In genomic region chr12:81241676-81242075, GRCm38 (mm10) we compare ENCODE assay signal across 19 mouse cellular contexts.
DNase-seq lines count a peak whose midpoint lies in the region; ATAC-seq and TF ChIP-seq lines count a peak whose summit lies in the region.
"Had no signal": no experiment of that assay in that cellular context is flagged by ENCODE, and none has a peak within 500 bp of the region (broad histone marks: within the 10 kb centered on the region; RNA-seq: fewer than 3 reads in every experiment).

No protein-coding gene starts in this region.

- no peak for TF ChIP-seq POLR2A in cerebellum, adult 2 months (IDR thresholded peaks at IDR 0.05; ENCODE audit: borderline replicate concordance, insufficient read depth, low read length)

- WGBS in cerebellum, adult 2 months, result 12% methylated on average over 2 of the region's 2 CpGs

- H3K27ac ChIP-seq in cerebellum, adult 2 months (ENCODE audit: insufficient read depth, low read length), result no peak overlapping the region
- H3K27ac ChIP-seq: forebrain, embryonic 12.5 days; hindbrain, postnatal 0 days; limb, embryonic 15.5 days; midbrain, embryonic 15.5 days had no signal

- DNase-seq in cerebellum, adult 2 months, result peak; percentile 63 to 81
- no peak for DNase-seq in cerebellum, postnatal 4 days (ENCODE audit: low spot score in 2 of 2)
- DNase-seq in brain, adult 2 months (ENCODE audit: low read depth, low spot score), result peak; percentile 78
- DNase-seq in cerebellum, postnatal 10 days, result peak; percentile 40 to 63
- peak; percentile 50 for DNase-seq in retina, adult 2 months (ENCODE audit: low read depth, low spot score)
- DNase-seq: gastrocnemius, postnatal 25 days; heart, postnatal 4 days; kidney, adult 9 months; kidney, postnatal 4 days; liver, postnatal 0 days; spleen, adult 18-20 months; thymus, adult 18-20 months had no signal

- no peak overlapping the region for H3K4me3 ChIP-seq in cerebellum, adult 2 months (replicated peaks; ENCODE audit: insufficient read depth, low read depth, low read length)
- H3K4me3 ChIP-seq: forebrain, embryonic 12.5 days; limb, embryonic 15.5 days; megakaryocyte, embryonic 14.5 days; midbrain, embryonic 15.5 days had no signal

- H3K27me3 ChIP-seq in cerebellum, adult 2 months (ENCODE audit: control insufficient read depth, insufficient read depth, low read length), result no peaks in the 10 kb centered on the region
- H3K27me3 ChIP-seq: forebrain, embryonic 12.5 days; limb, embryonic 15.5 days; megakaryocyte, embryonic 14.5 days; midbrain, embryonic 15.5 days had no signal

- ATAC-seq in megakaryocyte progenitor cell, adult 5-6 weeks (replicated peaks; ENCODE audit: poor library complexity), result no peak
- no peak for ATAC-seq in erythroblast, adult 5-6 weeks (replicated peaks; ENCODE audit: low FRiP score, poor library complexity, severe bottlenecking)
- ATAC-seq: hindbrain, postnatal 0 days; liver, postnatal 0 days; midbrain, embryonic 15.5 days had no signal

- peaks cover 19% of the 10 kb centered on the region for H3K4me1 ChIP-seq in cerebellum, adult 2 months (ENCODE audit: control insufficient read depth, insufficient read depth, low read length)
- H3K4me1 ChIP-seq: forebrain, embryonic 12.5 days; megakaryocyte, embryonic 14.5 days; midbrain, embryonic 15.5 days had no signal

- TF ChIP-seq CTCF in cerebellum, adult 2 months (IDR thresholded peaks at IDR 0.05; ENCODE audit: borderline replicate concordance, insufficient read depth, low read depth, low read length), result no peak

Comparison
In these comparisons a context has a peak if more than half of its experiments do, and no peak if none do; other contexts are left out.
1. DNase-seq: peak in cerebellum, adult 2 months (2 of 2), brain, adult 2 months (single experiment), cerebellum, postnatal 10 days (2 of 2) and retina, adult 2 months (single experiment); none in cerebellum, postnatal 4 days (0 of 2).